Mouse (Mus musculus): Measurements from ENCODE around the gene Gm20532. TPM values are rescaled to one million over a fixed set of nuclear protein-coding genes. Genes with fewer than 3 reads are reported as not detected.

Gene Gm20532
- polyA plus RNA-seq, 1 experiment: not detected

DNA sequence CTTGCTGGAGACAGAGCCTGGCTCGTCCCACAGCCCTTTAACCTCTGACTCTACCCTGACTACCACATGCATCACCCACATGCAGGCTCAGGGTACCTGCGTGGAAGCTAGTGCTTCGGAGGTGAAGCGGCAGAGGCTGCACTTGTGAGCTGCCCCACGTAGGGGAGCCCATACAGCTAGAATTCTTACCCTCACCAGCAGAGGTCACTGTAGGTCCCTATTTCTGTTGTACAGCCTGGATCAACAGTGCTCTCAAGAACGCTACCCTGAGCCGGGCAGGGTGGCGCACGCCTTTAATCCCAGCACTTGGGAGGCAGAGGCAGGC lies 7.5 kb downstream of the Gm20532 start:
- Histone ChIP-seq H3K27ac (ENCODE audit: insufficient read depth, low read depth, low read length) (no peak overlapping the region), H3K36me3 (ENCODE audit: control insufficient read depth, insufficient read depth, low read length) (peaks cover 49% of the 10 kb centered on the region), H3K27me3 (ENCODE audit: control insufficient read depth, insufficient read depth, low read length) (no peaks in the 10 kb centered on the region), H3K4me3 (ENCODE audit: low read depth, low read length) (no peak overlapping the region), H3K4me1 (ENCODE audit: control insufficient read depth, insufficient read depth, insufficient read length, low read length) (peaks cover 19% of the 10 kb centered on the region)
- WGBS: 29% methylated on average over 9 of the region's 9 CpGs
- TF ChIP-seq POLR2A (IDR thresholded peaks at IDR 0.05; ENCODE audit: low read depth, low read length): no peak
- peak; percentile 66; the same call in 1 of the 2 replicates for TF ChIP-seq CTCF (IDR thresholded peaks at IDR 0.05; ENCODE audit: extremely low read depth, insufficient read length, insufficient replicate concordance, low read depth, low read length)

DNA sequence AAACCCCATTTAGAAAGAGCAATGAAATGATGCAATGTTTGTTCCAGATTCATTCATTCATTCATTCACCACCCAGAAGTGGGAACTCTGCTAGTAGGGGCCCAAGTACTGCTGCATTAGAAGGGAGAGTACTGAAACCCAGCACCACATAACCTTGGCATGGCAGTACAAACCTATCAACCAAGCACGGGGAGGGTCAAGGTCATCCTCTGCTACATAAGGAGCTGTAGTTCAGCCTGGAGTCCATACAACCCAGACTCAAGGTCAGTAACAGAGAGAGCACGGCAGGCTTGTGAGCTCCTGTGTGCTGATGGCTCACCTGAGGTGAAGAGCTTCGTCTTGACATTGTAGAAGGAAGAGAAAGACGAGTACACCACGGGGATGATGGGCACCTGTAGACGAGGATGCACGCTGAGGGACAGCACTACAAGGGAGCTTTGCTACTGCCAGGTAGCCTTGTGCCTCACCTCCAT lies 8.1 kb downstream of the Gm20532 start:
- H3K4me3 ChIP-seq (ENCODE audit: low read depth, low read length): no peak overlapping the region
- H3K4me1 ChIP-seq (ENCODE audit: control insufficient read depth, insufficient read depth, insufficient read length, low read length): peaks cover 19% of the 10 kb centered on the region
- TF ChIP-seq POLR2A (IDR thresholded peaks at IDR 0.05; ENCODE audit: low read depth, low read length): no peak
- TF ChIP-seq CTCF (IDR thresholded peaks at IDR 0.05; ENCODE audit: extremely low read depth, insufficient read length, insufficient replicate concordance, low read depth, low read length): no peak
- 61% methylated on average over 7 of the region's 7 CpGs for WGBS
- H3K36me3 ChIP-seq (ENCODE audit: control insufficient read depth, insufficient read depth, low read length): peaks cover 49% of the 10 kb centered on the region
- no peaks in the 10 kb centered on the region for H3K27me3 ChIP-seq (ENCODE audit: control insufficient read depth, insufficient read depth, low read length)
- peak overlapping the region; percentile 92 for H3K27ac ChIP-seq (ENCODE audit: insufficient read depth, low read depth, low read length)

DNA sequence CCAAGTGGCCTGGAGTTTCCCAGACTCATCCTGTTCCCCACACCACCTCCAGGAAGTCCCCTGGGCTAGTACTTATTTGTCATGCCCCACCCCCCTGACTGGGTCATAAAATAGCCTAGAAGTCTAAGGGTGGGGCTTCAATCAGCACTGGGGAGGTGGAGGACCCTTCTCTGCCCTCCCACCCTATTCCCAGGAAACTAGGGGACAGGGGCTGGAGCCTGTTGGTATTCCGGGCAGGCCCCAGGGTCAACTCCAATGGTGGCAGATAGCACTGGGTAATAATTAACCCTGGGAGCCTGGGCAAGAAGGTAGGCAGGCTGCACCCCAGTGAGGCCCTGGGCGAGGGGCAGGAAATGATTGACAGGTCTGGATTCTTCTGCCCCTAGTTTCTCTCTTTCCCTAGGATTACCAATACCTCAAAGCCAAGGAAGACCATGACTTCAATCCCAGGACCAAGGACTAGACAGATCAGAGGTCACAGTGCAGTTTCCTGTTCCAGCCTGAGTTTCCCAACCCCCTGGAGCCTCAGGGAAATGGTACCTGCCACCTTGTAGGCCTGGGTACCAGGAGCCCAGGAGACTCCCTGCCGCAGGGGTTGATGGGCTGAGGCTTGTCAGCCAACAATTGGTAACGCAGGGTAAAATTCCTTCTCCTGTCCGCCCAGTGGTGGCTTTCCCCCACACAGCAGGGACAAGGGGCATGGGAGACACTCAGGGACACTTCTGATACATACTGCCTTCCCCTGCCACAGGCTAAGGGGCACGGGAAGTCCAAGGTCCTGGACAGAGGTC lies 8.7 kb downstream of the Gm20532 start:
- Histone ChIP-seq H3K4me1 (ENCODE audit: control insufficient read depth, insufficient read depth, insufficient read length, low read length) (peaks cover 22% of the 10 kb centered on the region), H3K36me3 (ENCODE audit: control insufficient read depth, insufficient read depth, low read length) (peaks cover 49% of the 10 kb centered on the region), H3K27me3 (ENCODE audit: control insufficient read depth, insufficient read depth, low read length) (no peaks in the 10 kb centered on the region), H3K4me3 (ENCODE audit: low read depth, low read length) (0 out of 2 replicates have a peak overlapping the region, but pooled peaks have one; percentile 2), H3K27ac (ENCODE audit: insufficient read depth, low read depth, low read length) (peak overlapping the region; percentile 92)
- WGBS: 22% methylated on average over 6 of the region's 6 CpGs
- TF ChIP-seq POLR2A (IDR thresholded peaks at IDR 0.05; ENCODE audit: low read depth, low read length) (0 out of 2 replicates have a peak, but pooled peaks have one; percentile 1), CTCF (IDR thresholded peaks at IDR 0.05; ENCODE audit: extremely low read depth, insufficient read length, insufficient replicate concordance, low read depth, low read length) (no peak)

DNA sequence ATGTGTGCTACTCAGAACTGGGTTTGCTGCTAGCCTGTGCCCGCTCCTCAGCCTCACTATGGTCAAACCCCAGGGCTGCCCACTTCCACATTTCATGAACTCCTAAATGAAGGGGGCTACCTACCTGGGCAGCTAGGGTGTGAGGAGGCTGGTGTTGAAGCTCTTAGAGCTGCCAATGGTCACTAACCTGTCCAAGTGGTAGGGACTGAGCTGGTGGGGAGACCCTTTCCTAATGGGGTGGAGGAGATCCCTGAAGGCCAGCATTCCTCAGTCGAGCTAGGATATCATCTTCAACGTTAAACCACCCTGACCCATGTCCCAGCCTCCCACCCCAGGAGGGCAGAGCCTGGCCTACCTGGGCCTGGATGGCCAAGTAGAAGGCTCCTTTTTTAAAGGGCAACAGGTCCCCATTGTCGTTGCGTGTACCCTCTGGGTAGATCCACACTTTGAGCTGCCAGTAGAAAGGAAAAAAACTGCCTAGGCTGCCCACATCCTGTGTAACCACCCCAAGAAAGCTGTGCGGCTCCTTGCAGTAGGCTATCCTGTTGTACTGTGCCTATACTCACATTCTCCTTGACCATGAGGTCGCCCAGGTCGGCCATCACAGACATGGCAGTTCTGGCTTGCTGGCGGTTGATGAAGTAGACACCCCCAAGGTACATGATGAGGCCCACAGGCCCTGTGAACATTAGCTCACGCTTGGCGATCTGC lies 9.4 kb downstream of the Gm20532 start:
- WGBS: 87% methylated on average over 11 of the region's 11 CpGs
- no peaks in the 10 kb centered on the region for H3K27me3 ChIP-seq (ENCODE audit: control insufficient read depth, insufficient read depth, low read length)
- TF ChIP-seq CTCF (IDR thresholded peaks at IDR 0.05; ENCODE audit: extremely low read depth, insufficient read length, insufficient replicate concordance, low read depth, low read length): no peak
- TF ChIP-seq POLR2A (IDR thresholded peaks at IDR 0.05; ENCODE audit: low read depth, low read length): no peak
- H3K4me1 ChIP-seq (ENCODE audit: control insufficient read depth, insufficient read depth, insufficient read length, low read length): peaks cover 29% of the 10 kb centered on the region
- H3K36me3 ChIP-seq (ENCODE audit: control insufficient read depth, insufficient read depth, low read length): peaks cover 49% of the 10 kb centered on the region
- no peak overlapping the region for H3K4me3 ChIP-seq (ENCODE audit: low read depth, low read length)
- H3K27ac ChIP-seq (ENCODE audit: insufficient read depth, low read depth, low read length): peak overlapping the region; percentile 92

DNA sequence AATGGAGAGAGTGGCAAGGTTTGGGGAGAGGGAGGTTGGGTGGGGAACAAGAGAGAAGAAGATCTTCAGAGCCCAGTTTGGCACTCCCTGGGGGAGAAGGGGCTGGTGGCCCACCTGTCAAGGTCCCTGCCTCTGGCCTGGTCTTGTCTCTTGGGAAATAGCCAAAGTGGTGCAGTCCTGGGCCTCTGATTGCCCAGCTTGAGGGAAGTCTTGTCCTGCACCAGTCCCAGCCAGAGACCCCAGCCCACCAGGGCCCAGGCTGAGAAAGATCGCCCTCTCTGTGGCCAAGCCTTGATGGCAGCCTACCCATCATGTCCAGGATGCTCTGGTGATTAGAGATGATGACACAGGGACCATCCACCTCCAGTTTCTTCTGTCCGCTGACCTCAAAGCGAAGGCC lies 10.5 kb downstream of the Gm20532 start:
- TF ChIP-seq POLR2A (IDR thresholded peaks at IDR 0.05; ENCODE audit: low read depth, low read length) (no peak), CTCF (IDR thresholded peaks at IDR 0.05; ENCODE audit: extremely low read depth, insufficient read length, insufficient replicate concordance, low read depth, low read length) (no peak)
- Histone ChIP-seq H3K36me3 (ENCODE audit: control insufficient read depth, insufficient read depth, low read length) (peaks cover 44% of the 10 kb centered on the region), H3K27me3 (ENCODE audit: control insufficient read depth, insufficient read depth, low read length) (no peaks in the 10 kb centered on the region), H3K4me1 (ENCODE audit: control insufficient read depth, insufficient read depth, insufficient read length, low read length) (peaks cover 29% of the 10 kb centered on the region), H3K27ac (ENCODE audit: insufficient read depth, low read depth, low read length) (no peak overlapping the region), H3K4me3 (ENCODE audit: low read depth, low read length) (no peak overlapping the region)
- WGBS: 94% methylated on average over 3 of the region's 3 CpGs

DNA sequence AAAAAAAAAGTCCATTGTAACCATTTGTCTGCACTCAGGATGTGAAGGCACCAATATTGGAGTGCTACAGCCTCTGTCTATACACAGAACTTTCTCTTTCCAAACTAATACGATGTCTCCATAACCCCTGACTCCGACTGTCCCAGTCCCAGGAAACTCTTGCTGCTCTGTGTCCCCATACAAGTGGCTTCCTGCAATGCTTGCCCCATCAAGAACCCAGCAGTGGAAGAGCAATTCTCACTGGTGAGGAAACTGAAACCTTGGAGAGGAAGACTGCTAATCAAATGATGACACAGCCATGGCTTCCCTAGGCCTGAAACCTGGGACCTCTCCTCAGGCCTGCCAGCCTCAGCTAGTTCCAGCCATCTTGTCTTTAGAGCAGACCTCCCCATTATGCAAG lies 11.4 kb downstream of the Gm20532 start:
- Histone ChIP-seq H3K36me3 (ENCODE audit: control insufficient read depth, insufficient read depth, low read length) (peaks cover 35% of the 10 kb centered on the region), H3K27ac (ENCODE audit: insufficient read depth, low read depth, low read length) (no peak overlapping the region), H3K4me1 (ENCODE audit: control insufficient read depth, insufficient read depth, insufficient read length, low read length) (peaks cover 29% of the 10 kb centered on the region), H3K4me3 (ENCODE audit: low read depth, low read length) (no peak overlapping the region), H3K27me3 (ENCODE audit: control insufficient read depth, insufficient read depth, low read length) (no peaks in the 10 kb centered on the region)
- WGBS: 92% methylated on average over 2 of the region's 2 CpGs
- TF ChIP-seq CTCF (IDR thresholded peaks at IDR 0.05; ENCODE audit: extremely low read depth, insufficient read length, insufficient replicate concordance, low read depth, low read length): no peak
- TF ChIP-seq POLR2A (IDR thresholded peaks at IDR 0.05; ENCODE audit: low read depth, low read length): no peak

DNA sequence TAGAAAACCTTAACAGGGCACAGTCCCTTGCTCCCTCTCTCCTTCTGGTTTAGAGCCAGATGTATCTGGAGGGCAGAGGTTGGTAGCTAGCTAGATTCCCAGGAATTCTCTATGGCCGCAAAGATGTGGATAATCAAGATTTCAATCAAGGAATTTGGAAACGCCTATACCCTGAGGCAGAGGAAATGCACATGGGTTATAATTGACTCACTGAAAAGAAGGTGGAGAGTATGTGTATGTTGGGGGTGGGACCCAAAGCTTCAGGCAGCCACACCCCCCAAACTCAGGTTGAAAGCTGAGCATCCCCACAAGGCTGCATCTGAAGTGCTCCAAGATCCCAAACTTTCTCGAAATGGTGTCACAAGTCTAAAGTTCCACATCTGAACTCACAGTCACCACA lies 12.0 kb downstream of the Gm20532 start:
- Histone ChIP-seq H3K27ac (ENCODE audit: insufficient read depth, low read depth, low read length) (no peak overlapping the region), H3K36me3 (ENCODE audit: control insufficient read depth, insufficient read depth, low read length) (peaks cover 28% of the 10 kb centered on the region), H3K4me1 (ENCODE audit: control insufficient read depth, insufficient read depth, insufficient read length, low read length) (peaks cover 29% of the 10 kb centered on the region), H3K4me3 (ENCODE audit: low read depth, low read length) (no peak overlapping the region), H3K27me3 (ENCODE audit: control insufficient read depth, insufficient read depth, low read length) (no peaks in the 10 kb centered on the region)
- TF ChIP-seq CTCF (IDR thresholded peaks at IDR 0.05; ENCODE audit: extremely low read depth, insufficient read length, insufficient replicate concordance, low read depth, low read length) (no peak), POLR2A (IDR thresholded peaks at IDR 0.05; ENCODE audit: low read depth, low read length) (no peak)
- 59% methylated on average over 3 of the region's 3 CpGs for WGBS

Data from small intestine, adult 2 months (tissue).